Mouse (Mus musculus) lung, postnatal 36 days (tissue): ENCODE data around the gene Ehbp1l1.

Source experiments
- DNase-seq: peaks from one replicate; pipeline ENCODE4 v3.0.0; 2022; ENCODE audit warnings: mixed read lengths

The Ehbp1l1 gene

GRCm38 (mm10) chr19:5731264-5731978, 5.3 kb upstream of the Ehbp1l1 start:
- DNase-seq = peak; percentile 97

- DNase-seq = peak; percentile 50
Observed at GRCm38 (mm10) chr19:5730314-5731186, 4.4 kb upstream of the Ehbp1l1 start.

- peak; percentile 96 for DNase-seq
Observed at GRCm38 (mm10) chr19:5729444-5729815, 3.3 kb upstream of the Ehbp1l1 start, which contains the start of gene Fam89b. Fam89b (minus strand) TSS chr19:5729653.

GRCm38 (mm10) chr19:5728631-5729443, 2.7 kb upstream of the Ehbp1l1 start:
- DNase-seq = peak; percentile 66

GRCm38 (mm10) chr19:5727701-5728100, 1.6 kb upstream of the Ehbp1l1 start:
- peak; percentile 92 for DNase-seq

GRCm38 (mm10) chr19:5726961-5727578, 953 bp upstream of the Ehbp1l1 start:
- DNase-seq = peak; percentile 36

- peak; percentile 49 for DNase-seq
Observed at GRCm38 (mm10) chr19:5725029-5725707, 949 bp downstream of the Ehbp1l1 start.

- peak; percentile 93 for DNase-seq
Observed at GRCm38 (mm10) chr19:5724549-5724941, 1.6 kb downstream of the Ehbp1l1 start.

GRCm38 (mm10) chr19:5723934-5724548, 2.1 kb downstream of the Ehbp1l1 start:
- no peak for DNase-seq

GRCm38 (mm10) chr19:5722848-5723425, 3.2 kb downstream of the Ehbp1l1 start:
- DNase-seq = no peak

- no peak for DNase-seq
Observed at GRCm38 (mm10) chr19:5721233-5721632, 4.9 kb downstream of the Ehbp1l1 start.

GRCm38 (mm10) chr19:5716955-5717354, 9.2 kb downstream of the Ehbp1l1 start:
- DNase-seq = no peak

- DNase-seq = peak; percentile 69
Observed at GRCm38 (mm10) chr19:5715793-5716688, 10.1 kb downstream of the Ehbp1l1 start.

GRCm38 (mm10) chr19:5713730-5714129, 12.4 kb downstream of the Ehbp1l1 start:
- peak; percentile 93 for DNase-seq

- no peak for DNase-seq
Observed at GRCm38 (mm10) chr19:5713255-5713654, 12.9 kb downstream of the Ehbp1l1 start.

GRCm38 (mm10) chr19:5711907-5712460, 14.1 kb downstream of the Ehbp1l1 start:
- DNase-seq = peak; percentile 48

- peak; percentile 95 for DNase-seq
Observed at GRCm38 (mm10) chr19:5711218-5711617, 14.9 kb downstream of the Ehbp1l1 start.

GRCm38 (mm10) chr19:5710581-5710980, 15.5 kb downstream of the Ehbp1l1 start:
- DNase-seq = no peak

GRCm38 (mm10) chr19:5710068-5710467, 16.0 kb downstream of the Ehbp1l1 start:
- DNase-seq = no peak
